Mouse (Mus musculus): ENCODE data around the gene H3f3a.

DNA sequence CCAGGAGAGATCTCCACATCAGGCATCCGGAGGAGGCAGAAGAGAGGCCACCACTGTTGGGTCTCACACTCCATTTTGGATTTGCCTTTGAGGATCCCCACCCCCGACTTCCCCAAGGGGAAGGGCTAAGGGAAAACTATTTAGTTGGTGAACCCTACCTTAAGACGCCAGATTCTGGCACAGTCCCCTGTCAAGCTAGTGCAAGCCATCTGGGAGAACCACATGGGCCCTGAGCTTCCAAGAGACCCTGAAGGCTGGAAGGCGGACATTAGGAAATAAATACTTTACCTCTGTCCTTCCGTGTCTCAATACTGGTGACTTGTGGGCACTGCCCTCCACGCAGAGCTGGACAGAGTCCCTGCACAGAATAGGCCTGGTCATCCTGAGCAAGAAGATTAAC lies 37.2 kb downstream of the H3f3a start:
- TF ChIP-seq CTCF (IDR thresholded peaks at IDR 0.05; ENCODE audit: extremely low read depth, insufficient read depth, insufficient read length, insufficient replicate concordance) (no peak), POLR2A (IDR thresholded peaks at IDR 0.05; ENCODE audit: low read depth, low read length) (no peak)

Data from spleen, adult 2 months (tissue).